Mouse (Mus musculus): ENCODE results near the gene Zfhx3. TPM values are rescaled to one million over a fixed set of nuclear protein-coding genes. Genes with fewer than 3 reads are reported as not detected.

The Zfhx3 gene
- polyA plus RNA-seq, 1 experiment from 2014 or later: 8.4 TPM

DNA sequence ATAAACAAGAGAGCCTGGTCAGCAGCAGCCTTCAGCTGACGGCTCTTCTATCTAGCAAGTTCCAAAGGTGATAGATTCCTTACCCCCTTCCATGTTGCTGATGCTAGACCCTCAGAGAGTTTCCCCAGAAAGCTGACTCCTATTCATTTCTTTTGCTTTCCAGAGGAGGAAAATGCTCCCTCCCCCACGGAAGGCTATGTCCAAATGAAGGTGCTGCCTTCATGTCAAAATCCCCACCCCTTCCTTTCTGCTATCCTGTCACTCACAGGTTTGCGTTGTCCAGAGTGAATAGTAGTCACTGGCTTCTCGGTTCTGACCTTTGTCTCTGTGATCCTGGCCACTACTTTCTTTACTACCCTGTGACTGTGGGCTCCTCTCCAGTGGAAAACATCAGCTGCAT, 406.3 kb downstream of the Zfhx3 start:
- Histone ChIP-seq H3K4me2 (peak overlapping the region; percentile 47), H3K9ac (ENCODE audit: low read depth, low read length) (no peak overlapping the region), H3K27ac (ENCODE audit: low read depth, low read length) (no peak overlapping the region), H3K36me3 (ENCODE audit: control insufficient read depth, insufficient read depth, low read length) (no peaks in the 10 kb centered on the region), H3K9me3 (replicated peaks; ENCODE audit: control insufficient read depth, low read length) (no peaks in the 10 kb centered on the region), H3K4me1 (ENCODE audit: control insufficient read depth, insufficient read depth, low read length) (no peaks in the 10 kb centered on the region), H3K4me3 (ENCODE audit: low read depth, low read length) (no peak overlapping the region), H3K27me3 (ENCODE audit: control insufficient read depth, insufficient read depth, low read length) (no peaks in the 10 kb centered on the region)
- ATAC-seq (replicated peaks; ENCODE audit: insufficient number of reproducible peaks, low FRiP score, low TSS enrichment): no peak
- WGBS (ENCODE audit: insufficient replicate concordance): 26% methylated on average over 4 of the region's 4 CpGs

GRCm38 (mm10) chr8:108355119-108355777, 412.8 kb downstream of the Zfhx3 start:
- 27% methylated on average over 10 of the region's 10 CpGs for WGBS (ENCODE audit: insufficient replicate concordance)
- no peak overlapping the region for H3K4me2 ChIP-seq

DNA sequence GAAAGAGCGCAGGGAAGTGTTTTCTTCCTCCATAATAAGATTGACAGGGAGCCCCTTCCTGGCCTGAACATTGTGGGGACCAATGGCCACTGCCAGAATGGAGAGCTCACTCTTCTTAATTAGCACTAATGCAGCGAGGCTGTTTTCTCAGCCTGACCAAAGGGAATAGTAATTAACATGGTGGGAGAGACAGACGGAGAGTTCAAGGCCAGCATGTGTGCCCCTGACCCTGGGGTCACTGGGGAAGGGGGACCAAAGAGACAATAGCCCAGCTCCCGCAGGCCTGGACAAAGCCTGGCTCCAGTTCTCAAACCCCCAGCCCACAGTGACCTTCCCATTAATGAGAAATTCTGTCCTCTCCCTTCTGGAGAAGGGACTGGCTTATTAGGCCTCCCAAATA, 419.0 kb downstream of the Zfhx3 start:
- ATAC-seq (replicated peaks; ENCODE audit: insufficient number of reproducible peaks, low FRiP score, low TSS enrichment): no peak
- Histone ChIP-seq H3K36me3 (ENCODE audit: control insufficient read depth, insufficient read depth, low read length) (no peaks in the 10 kb centered on the region), H3K4me1 (ENCODE audit: control insufficient read depth, insufficient read depth, low read length) (no peaks in the 10 kb centered on the region), H3K4me3 (ENCODE audit: low read depth, low read length) (no peak overlapping the region), H3K4me2 (no peak overlapping the region), H3K9me3 (replicated peaks; ENCODE audit: control insufficient read depth, low read length) (no peaks in the 10 kb centered on the region), H3K27me3 (ENCODE audit: control insufficient read depth, insufficient read depth, low read length) (no peaks in the 10 kb centered on the region), H3K27ac (ENCODE audit: low read depth, low read length) (no peak overlapping the region), H3K9ac (ENCODE audit: low read depth, low read length) (no peak overlapping the region)
- WGBS (ENCODE audit: insufficient replicate concordance): 60% methylated on average over 4 of the region's 4 CpGs

More at GRCm38 (mm10) chr8:108355119-108355777, 412.8 kb downstream of the Zfhx3 start:
- no peak overlapping the region for H3K9ac ChIP-seq (ENCODE audit: low read depth, low read length)
- H3K9me3 ChIP-seq (replicated peaks; ENCODE audit: control insufficient read depth, low read length): no peaks in the 10 kb centered on the region
- H3K4me1 ChIP-seq (ENCODE audit: control insufficient read depth, insufficient read depth, low read length): no peaks in the 10 kb centered on the region
- ATAC-seq (replicated peaks; ENCODE audit: insufficient number of reproducible peaks, low FRiP score, low TSS enrichment): no peak
- no peak overlapping the region for H3K27ac ChIP-seq (ENCODE audit: low read depth, low read length)
- H3K36me3 ChIP-seq (ENCODE audit: control insufficient read depth, insufficient read depth, low read length): no peaks in the 10 kb centered on the region
- no peaks in the 10 kb centered on the region for H3K27me3 ChIP-seq (ENCODE audit: control insufficient read depth, insufficient read depth, low read length)
- no peak overlapping the region for H3K4me3 ChIP-seq (ENCODE audit: low read depth, low read length)

DNA sequence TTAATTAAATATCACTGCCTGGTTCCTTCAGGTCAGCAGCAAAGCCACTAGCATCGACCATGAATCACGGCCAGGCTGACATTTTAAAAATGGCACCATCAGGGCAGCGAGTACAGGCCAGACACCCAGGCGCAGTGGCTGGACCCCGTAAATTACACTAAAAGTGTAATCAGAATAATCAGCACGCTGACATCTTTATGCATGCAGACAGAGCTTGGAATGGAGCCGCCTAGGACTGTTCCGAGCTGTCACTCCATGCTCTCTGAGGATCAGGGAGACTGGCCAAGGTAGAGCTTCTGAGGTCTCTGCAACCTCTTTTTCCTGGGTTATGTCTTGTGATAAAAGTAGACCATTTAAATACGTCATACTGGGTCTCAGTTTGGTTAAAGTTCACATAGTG, 420.0 kb downstream of the Zfhx3 start:
- WGBS (ENCODE audit: insufficient replicate concordance): 79% methylated on average over 9 of the region's 9 CpGs
- Histone ChIP-seq H3K4me2 (no peak overlapping the region), H3K36me3 (ENCODE audit: control insufficient read depth, insufficient read depth, low read length) (no peaks in the 10 kb centered on the region), H3K4me1 (ENCODE audit: control insufficient read depth, insufficient read depth, low read length) (no peaks in the 10 kb centered on the region), H3K9ac (ENCODE audit: low read depth, low read length) (no peak overlapping the region), H3K27me3 (ENCODE audit: control insufficient read depth, insufficient read depth, low read length) (no peaks in the 10 kb centered on the region), H3K4me3 (ENCODE audit: low read depth, low read length) (no peak overlapping the region), H3K9me3 (replicated peaks; ENCODE audit: control insufficient read depth, low read length) (no peaks in the 10 kb centered on the region), H3K27ac (ENCODE audit: low read depth, low read length) (no peak overlapping the region)
- no peak for ATAC-seq (replicated peaks; ENCODE audit: insufficient number of reproducible peaks, low FRiP score, low TSS enrichment)

GRCm38 (mm10) chr8:108363435-108363834, 421.0 kb downstream of the Zfhx3 start:
- no peak overlapping the region for H3K4me2 ChIP-seq
- no peak for ATAC-seq (replicated peaks; ENCODE audit: insufficient number of reproducible peaks, low FRiP score, low TSS enrichment)
- no peaks in the 10 kb centered on the region for H3K27me3 ChIP-seq (ENCODE audit: control insufficient read depth, insufficient read depth, low read length)
- no peak overlapping the region for H3K4me3 ChIP-seq (ENCODE audit: low read depth, low read length)
- no peaks in the 10 kb centered on the region for H3K36me3 ChIP-seq (ENCODE audit: control insufficient read depth, insufficient read depth, low read length)
- WGBS (ENCODE audit: insufficient replicate concordance): 24% methylated on average over 5 of the region's 5 CpGs
- H3K27ac ChIP-seq (ENCODE audit: low read depth, low read length): no peak overlapping the region
- no peaks in the 10 kb centered on the region for H3K9me3 ChIP-seq (replicated peaks; ENCODE audit: control insufficient read depth, low read length)
- H3K9ac ChIP-seq (ENCODE audit: low read depth, low read length): no peak overlapping the region
- no peaks in the 10 kb centered on the region for H3K4me1 ChIP-seq (ENCODE audit: control insufficient read depth, insufficient read depth, low read length)

GRCm38 (mm10) chr8:108363856-108364255, 421.4 kb downstream of the Zfhx3 start:
- H3K4me3 ChIP-seq (ENCODE audit: low read depth, low read length): no peak overlapping the region
- H3K4me2 ChIP-seq: no peak overlapping the region
- no peak overlapping the region for H3K27ac ChIP-seq (ENCODE audit: low read depth, low read length)
- no peaks in the 10 kb centered on the region for H3K4me1 ChIP-seq (ENCODE audit: control insufficient read depth, insufficient read depth, low read length)
- 48% methylated on average over 8 of the region's 8 CpGs for WGBS (ENCODE audit: insufficient replicate concordance)
- no peak for ATAC-seq (replicated peaks; ENCODE audit: insufficient number of reproducible peaks, low FRiP score, low TSS enrichment)
- no peaks in the 10 kb centered on the region for H3K36me3 ChIP-seq (ENCODE audit: control insufficient read depth, insufficient read depth, low read length)
- no peaks in the 10 kb centered on the region for H3K9me3 ChIP-seq (replicated peaks; ENCODE audit: control insufficient read depth, low read length)
- H3K27me3 ChIP-seq (ENCODE audit: control insufficient read depth, insufficient read depth, low read length): no peaks in the 10 kb centered on the region
- H3K9ac ChIP-seq (ENCODE audit: low read depth, low read length): no peak overlapping the region

DNA sequence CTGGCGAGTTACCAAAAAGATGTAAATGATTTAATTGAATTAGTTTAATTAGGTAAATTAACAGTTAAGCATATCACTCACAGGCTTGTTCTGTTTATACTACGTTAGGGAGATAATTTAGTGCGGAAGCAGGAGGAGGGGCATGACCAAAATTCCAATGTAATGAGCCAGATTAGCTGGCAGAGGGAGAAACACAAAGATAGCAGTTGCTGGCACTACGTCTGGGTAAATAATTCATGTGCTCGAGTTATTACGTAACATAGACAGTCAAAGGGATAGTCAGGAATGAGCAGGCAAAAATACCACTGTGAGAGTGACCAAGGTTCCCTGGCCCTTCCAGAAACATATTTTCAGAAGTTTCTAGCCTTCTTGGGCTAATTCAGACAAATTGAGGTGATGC, 426.6 kb downstream of the Zfhx3 start:
- no peaks in the 10 kb centered on the region for H3K9me3 ChIP-seq (replicated peaks; ENCODE audit: control insufficient read depth, low read length)
- H3K27me3 ChIP-seq (ENCODE audit: control insufficient read depth, insufficient read depth, low read length): no peaks in the 10 kb centered on the region
- no peaks in the 10 kb centered on the region for H3K36me3 ChIP-seq (ENCODE audit: control insufficient read depth, insufficient read depth, low read length)
- no peak for ATAC-seq (replicated peaks; ENCODE audit: insufficient number of reproducible peaks, low FRiP score, low TSS enrichment)
- peak overlapping the region; percentile 0; the same call in 1 of the 2 replicates for H3K4me2 ChIP-seq
- H3K4me3 ChIP-seq (ENCODE audit: low read depth, low read length): no peak overlapping the region
- no peak overlapping the region for H3K9ac ChIP-seq (ENCODE audit: low read depth, low read length)
- WGBS (ENCODE audit: insufficient replicate concordance): 21% methylated on average over 6 of the region's 6 CpGs
- no peak overlapping the region for H3K27ac ChIP-seq (ENCODE audit: low read depth, low read length)
- peaks cover 8% of the 10 kb centered on the region; the same call in 1 of the 2 replicates for H3K4me1 ChIP-seq (ENCODE audit: control insufficient read depth, insufficient read depth, low read length)

DNA sequence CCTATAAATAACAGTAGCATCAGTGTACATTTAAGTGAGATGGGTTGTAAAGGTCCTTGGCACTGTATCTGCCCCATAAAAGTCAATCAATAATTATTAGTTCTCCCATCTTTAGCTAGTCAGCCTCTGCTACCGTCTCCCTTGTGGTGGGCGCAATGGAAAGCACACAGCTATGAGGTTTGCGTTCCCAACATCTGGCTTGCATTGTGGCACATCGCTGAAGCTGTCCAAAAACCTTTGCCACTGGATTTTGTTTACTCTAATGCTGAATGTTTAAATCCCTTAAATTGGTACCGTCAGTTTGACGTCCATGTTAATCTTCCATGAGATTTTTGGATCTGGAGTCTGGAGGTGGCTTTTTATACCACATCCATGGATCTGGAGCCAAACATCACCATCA, 428.3 kb downstream of the Zfhx3 start:
- 83% methylated on average over 6 of the region's 6 CpGs for WGBS (ENCODE audit: insufficient replicate concordance)
- Histone ChIP-seq H3K27me3 (ENCODE audit: control insufficient read depth, insufficient read depth, low read length) (no peaks in the 10 kb centered on the region), H3K9ac (ENCODE audit: low read depth, low read length) (no peak overlapping the region), H3K4me2 (no peak overlapping the region), H3K27ac (ENCODE audit: low read depth, low read length) (no peak overlapping the region), H3K4me1 (ENCODE audit: control insufficient read depth, insufficient read depth, low read length) (peaks cover 8% of the 10 kb centered on the region; the same call in 1 of the 2 replicates), H3K9me3 (replicated peaks; ENCODE audit: control insufficient read depth, low read length) (no peaks in the 10 kb centered on the region), H3K36me3 (ENCODE audit: control insufficient read depth, insufficient read depth, low read length) (no peaks in the 10 kb centered on the region), H3K4me3 (ENCODE audit: low read depth, low read length) (no peak overlapping the region)
- ATAC-seq (replicated peaks; ENCODE audit: insufficient number of reproducible peaks, low FRiP score, low TSS enrichment): no peak

GRCm38 (mm10) chr8:108373046-108373445, 430.6 kb downstream of the Zfhx3 start:
- 68% methylated on average over 7 of the region's 7 CpGs for WGBS (ENCODE audit: insufficient replicate concordance)
- Histone ChIP-seq H3K27ac (ENCODE audit: low read depth, low read length) (no peak overlapping the region), H3K9me3 (replicated peaks; ENCODE audit: control insufficient read depth, low read length) (no peaks in the 10 kb centered on the region), H3K27me3 (ENCODE audit: control insufficient read depth, insufficient read depth, low read length) (no peaks in the 10 kb centered on the region), H3K36me3 (ENCODE audit: control insufficient read depth, insufficient read depth, low read length) (no peaks in the 10 kb centered on the region), H3K9ac (ENCODE audit: low read depth, low read length) (no peak overlapping the region), H3K4me3 (ENCODE audit: low read depth, low read length) (no peak overlapping the region), H3K4me1 (ENCODE audit: control insufficient read depth, insufficient read depth, low read length) (peaks cover 8% of the 10 kb centered on the region; the same call in 1 of the 2 replicates), H3K4me2 (no peak overlapping the region)
- ATAC-seq (replicated peaks; ENCODE audit: insufficient number of reproducible peaks, low FRiP score, low TSS enrichment): no peak
